Mouse (Mus musculus): ENCODE results near the gene Bmt2. TPM values are rescaled to one million over a fixed set of nuclear protein-coding genes. Genes with fewer than 3 reads are reported as not detected.

Gene Bmt2
- polyA plus RNA-seq, 1 experiment: 16.5 TPM

- no peak for DNase-seq (ENCODE audit: low read depth)
- TF ChIP-seq POLR2A (IDR thresholded peaks at IDR 0.05; ENCODE audit: borderline replicate concordance, extremely low read depth, insufficient read depth, insufficient read length, poor library complexity, severe bottlenecking): no peak
- TF ChIP-seq CTCF (IDR thresholded peaks at IDR 0.05; ENCODE audit: borderline replicate concordance, extremely low read depth, insufficient read depth, insufficient read length): no peak
Measured at GRCm38 (mm10) chr6:13674600-13675305, 3.0 kb downstream of the Bmt2 start.

GRCm38 (mm10) chr6:13665646-13666045 lies 12.1 kb downstream of the Bmt2 start:
- no peak for DNase-seq (ENCODE audit: low read depth)
- TF ChIP-seq POLR2A (IDR thresholded peaks at IDR 0.05; ENCODE audit: borderline replicate concordance, extremely low read depth, insufficient read depth, insufficient read length, poor library complexity, severe bottlenecking) (no peak), CTCF (IDR thresholded peaks at IDR 0.05; ENCODE audit: borderline replicate concordance, extremely low read depth, insufficient read depth, insufficient read length) (no peak)

- TF ChIP-seq CTCF (IDR thresholded peaks at IDR 0.05; ENCODE audit: borderline replicate concordance, extremely low read depth, insufficient read depth, insufficient read length): no peak
- no peak for TF ChIP-seq POLR2A (IDR thresholded peaks at IDR 0.05; ENCODE audit: borderline replicate concordance, extremely low read depth, insufficient read depth, insufficient read length, poor library complexity, severe bottlenecking)
- DNase-seq (ENCODE audit: low read depth): peak; percentile 8
Measured at GRCm38 (mm10) chr6:13658016-13658415, 19.8 kb downstream of the Bmt2 start.

GRCm38 (mm10) chr6:13654081-13654480 lies 23.7 kb downstream of the Bmt2 start:
- DNase-seq (ENCODE audit: low read depth): no peak
- TF ChIP-seq CTCF (IDR thresholded peaks at IDR 0.05; ENCODE audit: borderline replicate concordance, extremely low read depth, insufficient read depth, insufficient read length) (no peak), POLR2A (IDR thresholded peaks at IDR 0.05; ENCODE audit: borderline replicate concordance, extremely low read depth, insufficient read depth, insufficient read length, poor library complexity, severe bottlenecking) (no peak)

- TF ChIP-seq POLR2A (IDR thresholded peaks at IDR 0.05; ENCODE audit: borderline replicate concordance, extremely low read depth, insufficient read depth, insufficient read length, poor library complexity, severe bottlenecking): no peak
- TF ChIP-seq CTCF (IDR thresholded peaks at IDR 0.05; ENCODE audit: borderline replicate concordance, extremely low read depth, insufficient read depth, insufficient read length): no peak
Measured at GRCm38 (mm10) chr6:13652284-13652683, 25.5 kb downstream of the Bmt2 start.

GRCm38 (mm10) chr6:13650854-13651253 lies 26.9 kb downstream of the Bmt2 start:
- DNase-seq (ENCODE audit: low read depth): no peak
- TF ChIP-seq CTCF (IDR thresholded peaks at IDR 0.05; ENCODE audit: borderline replicate concordance, extremely low read depth, insufficient read depth, insufficient read length) (no peak), POLR2A (IDR thresholded peaks at IDR 0.05; ENCODE audit: borderline replicate concordance, extremely low read depth, insufficient read depth, insufficient read length, poor library complexity, severe bottlenecking) (no peak)

More at GRCm38 (mm10) chr6:13652284-13652683, 25.5 kb downstream of the Bmt2 start:
- DNase-seq (ENCODE audit: low read depth): no peak

GRCm38 (mm10) chr6:13648305-13648704 lies 29.5 kb downstream of the Bmt2 start:
- TF ChIP-seq POLR2A (IDR thresholded peaks at IDR 0.05; ENCODE audit: borderline replicate concordance, extremely low read depth, insufficient read depth, insufficient read length, poor library complexity, severe bottlenecking) (no peak), CTCF (IDR thresholded peaks at IDR 0.05; ENCODE audit: borderline replicate concordance, extremely low read depth, insufficient read depth, insufficient read length) (no peak)
- no peak for DNase-seq (ENCODE audit: low read depth)

- DNase-seq (ENCODE audit: low read depth): peak; percentile 5
- TF ChIP-seq POLR2A (IDR thresholded peaks at IDR 0.05; ENCODE audit: borderline replicate concordance, extremely low read depth, insufficient read depth, insufficient read length, poor library complexity, severe bottlenecking): no peak
- TF ChIP-seq CTCF (IDR thresholded peaks at IDR 0.05; ENCODE audit: borderline replicate concordance, extremely low read depth, insufficient read depth, insufficient read length): no peak
Measured at GRCm38 (mm10) chr6:13636582-13636989, 41.2 kb downstream of the Bmt2 start.

- no peak for DNase-seq (ENCODE audit: low read depth)
- TF ChIP-seq CTCF (IDR thresholded peaks at IDR 0.05; ENCODE audit: borderline replicate concordance, extremely low read depth, insufficient read depth, insufficient read length) (no peak), POLR2A (IDR thresholded peaks at IDR 0.05; ENCODE audit: borderline replicate concordance, extremely low read depth, insufficient read depth, insufficient read length, poor library complexity, severe bottlenecking) (no peak)
Measured at GRCm38 (mm10) chr6:13632571-13632970, 45.2 kb downstream of the Bmt2 start.

GRCm38 (mm10) chr6:13630607-13631006 lies 47.2 kb downstream of the Bmt2 start:
- TF ChIP-seq POLR2A (IDR thresholded peaks at IDR 0.05; ENCODE audit: borderline replicate concordance, extremely low read depth, insufficient read depth, insufficient read length, poor library complexity, severe bottlenecking) (no peak), CTCF (IDR thresholded peaks at IDR 0.05; ENCODE audit: borderline replicate concordance, extremely low read depth, insufficient read depth, insufficient read length) (no peak)
- no peak for DNase-seq (ENCODE audit: low read depth)

- no peak for TF ChIP-seq POLR2A (IDR thresholded peaks at IDR 0.05; ENCODE audit: borderline replicate concordance, extremely low read depth, insufficient read depth, insufficient read length, poor library complexity, severe bottlenecking)
- TF ChIP-seq CTCF (IDR thresholded peaks at IDR 0.05; ENCODE audit: borderline replicate concordance, extremely low read depth, insufficient read depth, insufficient read length): no peak
- no peak for DNase-seq (ENCODE audit: low read depth)
Measured at GRCm38 (mm10) chr6:13619618-13620017, 58.1 kb downstream of the Bmt2 start.

- DNase-seq (ENCODE audit: low read depth): no peak
- TF ChIP-seq CTCF (IDR thresholded peaks at IDR 0.05; ENCODE audit: borderline replicate concordance, extremely low read depth, insufficient read depth, insufficient read length): no peak
- no peak for TF ChIP-seq POLR2A (IDR thresholded peaks at IDR 0.05; ENCODE audit: borderline replicate concordance, extremely low read depth, insufficient read depth, insufficient read length, poor library complexity, severe bottlenecking)
Measured at GRCm38 (mm10) chr6:13617110-13617509, 60.7 kb downstream of the Bmt2 start.
